Mouse (Mus musculus): ENCODE measurements around the gene Limch1.

GRCm38 (mm10) chr5:67025581-67025980 is 280.0 kb downstream of the Limch1 start:
- no peak for TF ChIP-seq EP300 (optimal IDR thresholded peaks at IDR 0.05)
- TF ChIP-seq CTCF (IDR thresholded peaks at IDR 0.05; ENCODE audit: low read depth): no peak

Measured in stomach, postnatal 0 days (tissue).